Mouse (Mus musculus) fibroblast of lung, adult 2 months (primary cell): Measurements from ENCODE around the gene Cenpl.
"Not testable (repeated sequence)": the region's sequence is repeated elsewhere in the genome, so short reads cannot be mapped to it uniquely, and the experiment has no call there.

Source experiments
- DNase-seq: peaks from one replicate; pipeline ENCODE4 v3.0.0-alpha.2; 2011; ENCODE audit warnings: low read depth

The Cenpl gene

DNA sequence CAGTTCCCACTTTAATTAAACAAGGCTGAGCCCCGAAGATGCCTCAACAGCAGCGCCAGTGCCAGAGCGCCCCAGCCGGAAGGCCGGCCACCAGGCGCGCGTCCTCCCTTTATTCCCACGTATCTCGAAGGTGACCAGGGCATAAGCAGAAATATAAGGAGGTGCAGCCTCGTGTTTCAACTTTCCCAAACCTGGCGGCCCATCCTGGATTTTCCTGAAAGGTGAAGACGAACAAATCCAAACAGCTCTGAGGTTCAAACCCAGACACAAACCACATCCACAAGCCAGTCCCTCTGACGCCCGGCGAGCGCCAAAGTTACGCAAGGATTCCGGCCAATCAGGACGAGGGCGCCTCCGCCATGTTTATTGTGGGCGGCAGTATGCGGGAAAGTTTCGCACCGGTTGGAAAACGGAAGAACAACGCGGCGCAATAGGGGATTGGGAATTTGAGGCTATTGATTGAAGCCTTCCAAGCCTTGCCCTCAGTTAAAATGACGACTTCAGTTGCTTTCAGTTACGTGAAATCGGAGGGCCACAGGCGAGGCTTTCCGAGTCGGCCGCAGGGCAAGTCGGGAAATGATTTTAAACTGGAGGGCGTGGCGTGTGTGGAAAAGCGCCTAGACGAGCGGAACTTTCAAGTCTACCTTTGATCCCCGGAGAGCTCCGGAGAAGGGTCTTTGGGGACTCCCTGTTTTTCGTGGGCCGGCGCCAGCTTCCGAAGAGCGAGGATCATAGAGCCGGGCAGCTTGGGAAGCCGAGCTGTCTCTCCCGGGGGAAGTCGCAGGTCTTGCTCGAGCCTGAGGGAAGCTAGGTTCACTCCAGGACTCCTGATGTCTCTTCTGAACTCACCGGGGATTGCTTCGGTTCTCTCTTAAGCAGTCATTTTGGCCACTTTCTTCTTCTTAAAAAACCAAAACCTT, at the start of gene Cenpl, which contains the start of gene Dars2:
TSS of gene Cenpl (plus strand) at position 362 of the 920 bp plus-strand sequence.
TSS of gene Dars2 (minus strand) at position 307 of the 920 bp plus-strand sequence.
- peak; percentile 97 for DNase-seq

GRCm38 (mm10) chr1:161025410-161026210, 44.9 kb upstream of the Cenpl start:
- DNase-seq, result peak; percentile 75

- DNase-seq, result no peak
Observed at GRCm38 (mm10) chr1:161027196-161027595, 43.3 kb upstream of the Cenpl start.

- DNase-seq, result not testable (repeated sequence)
Observed at GRCm38 (mm10) chr1:161028427-161028826, 42.1 kb upstream of the Cenpl start.

DNA sequence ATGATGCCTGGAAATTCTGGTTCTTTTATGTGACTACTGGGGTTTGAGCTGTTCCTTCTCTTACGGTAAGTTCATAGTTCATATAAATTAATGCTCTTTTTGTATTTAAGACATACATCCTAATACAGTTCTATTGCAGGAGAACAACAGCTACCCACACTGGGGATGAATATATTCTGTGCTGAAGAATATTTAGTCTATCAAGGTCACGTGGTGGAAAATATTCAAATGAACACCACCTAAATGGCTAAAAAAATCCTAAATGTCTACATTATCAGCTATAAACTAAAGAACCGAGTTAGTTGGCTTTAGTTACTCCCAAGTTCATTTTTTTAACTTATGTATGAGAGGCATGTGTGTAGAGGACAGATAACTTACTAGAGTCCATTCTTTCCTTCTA, 40.5 kb upstream of the Cenpl start:
- no peak for DNase-seq

DNA sequence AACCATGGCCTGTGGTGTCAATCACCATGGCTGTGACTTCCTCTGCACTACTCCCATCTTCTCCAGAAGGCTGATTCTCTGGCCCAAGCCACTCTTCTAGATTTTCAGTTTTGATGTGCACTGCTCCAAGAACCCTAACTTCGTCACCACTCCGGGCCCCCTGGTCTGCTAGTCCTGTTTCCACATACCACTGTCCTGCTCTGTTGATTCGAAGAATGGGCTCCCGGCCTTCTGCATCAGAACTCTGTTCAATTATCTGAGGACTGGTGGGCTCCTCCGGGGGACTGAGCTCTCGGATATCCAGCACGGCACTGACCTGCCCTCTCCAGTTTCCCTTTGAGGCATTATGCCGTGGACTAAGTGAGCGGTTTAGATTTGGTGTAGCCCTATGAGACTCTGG, 38.6 kb upstream of the Cenpl start:
- DNase-seq, result no peak

DNA sequence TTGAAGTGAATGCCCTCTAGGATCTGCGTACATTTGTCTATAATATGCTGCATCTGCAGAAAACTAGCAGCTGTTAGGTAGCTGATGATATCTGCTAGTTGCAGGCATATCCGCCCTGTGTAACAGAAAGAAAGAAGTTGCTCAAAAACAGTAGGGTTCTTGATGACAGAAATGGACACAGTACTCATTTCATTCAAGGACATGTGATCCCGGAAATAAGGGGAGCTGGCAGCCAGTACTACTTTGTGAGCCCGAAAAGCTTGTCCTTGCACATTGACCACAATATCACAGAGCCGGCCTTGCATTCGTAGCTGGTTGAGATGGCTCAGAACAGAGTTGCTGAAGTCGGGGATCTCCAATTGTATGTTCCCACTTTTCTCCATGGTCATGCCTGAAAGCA, 38.2 kb upstream of the Cenpl start:
- no peak for DNase-seq

DNA sequence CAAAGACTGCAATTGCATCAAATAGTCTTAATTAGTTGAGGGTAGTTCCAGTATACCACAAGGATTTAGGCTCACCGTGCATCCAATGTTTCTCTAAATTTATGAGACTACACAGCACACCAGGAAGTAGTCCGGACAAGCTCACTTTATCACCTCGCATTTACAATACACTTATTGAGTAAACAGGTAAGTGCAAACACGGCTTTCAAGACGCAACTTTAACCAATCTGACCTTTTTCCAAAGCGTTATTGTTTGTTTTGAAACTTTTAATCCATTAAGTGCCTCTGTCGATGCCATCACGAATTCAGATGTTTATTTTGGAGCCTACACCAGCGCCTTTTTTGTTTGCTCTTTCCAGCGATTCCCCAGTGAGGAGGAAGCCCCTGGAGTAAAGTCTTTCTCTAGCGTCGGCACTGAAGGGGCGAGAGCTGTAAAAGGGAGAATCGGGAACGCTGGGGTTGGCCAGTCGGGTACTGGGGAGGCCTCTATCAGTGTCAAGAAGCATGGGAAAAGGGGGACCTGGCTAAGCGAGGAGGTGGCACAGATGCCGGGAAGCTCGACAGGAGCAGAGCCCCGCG, 36.6 kb upstream of the Cenpl start:
- no peak for DNase-seq

DNA sequence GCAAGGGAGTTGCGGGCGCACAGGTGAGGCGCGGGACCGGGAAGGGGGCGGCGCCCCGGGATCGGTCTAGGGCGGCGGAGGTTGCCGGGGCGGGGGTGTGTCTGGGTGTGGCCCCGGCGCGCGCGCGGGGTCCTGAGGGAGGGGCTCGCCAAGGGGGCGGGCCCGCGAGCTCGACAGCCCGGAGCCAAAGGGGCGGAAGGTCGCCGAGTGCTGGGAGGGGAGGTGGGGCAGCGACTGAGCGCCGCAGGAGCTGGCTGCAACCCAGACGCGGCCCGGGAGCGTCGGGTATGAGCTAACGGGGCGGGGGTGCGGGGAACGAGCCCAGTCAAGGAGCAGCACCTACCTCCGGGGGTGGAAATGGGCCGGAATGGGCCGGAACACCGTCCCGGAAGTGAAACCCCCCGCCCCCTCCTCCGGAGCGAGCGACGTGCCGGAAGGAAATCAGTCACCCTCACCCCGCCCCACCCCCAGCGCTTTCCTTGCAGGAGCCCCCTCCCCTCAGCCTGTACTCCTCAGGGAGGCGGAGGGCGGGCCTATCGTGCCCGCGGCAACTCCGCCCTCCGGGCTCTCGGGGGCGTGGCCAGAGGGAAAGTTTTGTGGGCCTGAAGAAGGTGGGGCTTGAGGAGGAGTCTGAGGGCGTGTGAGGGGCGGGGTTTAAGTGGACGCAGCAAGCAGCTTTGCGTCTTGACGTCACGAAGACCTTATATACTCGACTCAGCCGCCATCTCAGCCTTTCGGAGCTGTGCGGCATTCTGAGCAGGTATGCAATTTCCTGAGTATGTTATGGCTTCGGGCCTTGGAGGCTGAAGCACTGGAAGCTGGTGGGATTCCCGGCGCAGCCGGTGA, 35.9 kb upstream of the Cenpl start, which contains the start of gene Zbtb37:
TSS of gene Zbtb37 (minus strand) at position 415 of the 846 bp plus-strand sequence.
- DNase-seq, result peak; percentile 98

GRCm38 (mm10) chr1:161035281-161035785, 35.2 kb upstream of the Cenpl start:
- no peak for DNase-seq

DNA sequence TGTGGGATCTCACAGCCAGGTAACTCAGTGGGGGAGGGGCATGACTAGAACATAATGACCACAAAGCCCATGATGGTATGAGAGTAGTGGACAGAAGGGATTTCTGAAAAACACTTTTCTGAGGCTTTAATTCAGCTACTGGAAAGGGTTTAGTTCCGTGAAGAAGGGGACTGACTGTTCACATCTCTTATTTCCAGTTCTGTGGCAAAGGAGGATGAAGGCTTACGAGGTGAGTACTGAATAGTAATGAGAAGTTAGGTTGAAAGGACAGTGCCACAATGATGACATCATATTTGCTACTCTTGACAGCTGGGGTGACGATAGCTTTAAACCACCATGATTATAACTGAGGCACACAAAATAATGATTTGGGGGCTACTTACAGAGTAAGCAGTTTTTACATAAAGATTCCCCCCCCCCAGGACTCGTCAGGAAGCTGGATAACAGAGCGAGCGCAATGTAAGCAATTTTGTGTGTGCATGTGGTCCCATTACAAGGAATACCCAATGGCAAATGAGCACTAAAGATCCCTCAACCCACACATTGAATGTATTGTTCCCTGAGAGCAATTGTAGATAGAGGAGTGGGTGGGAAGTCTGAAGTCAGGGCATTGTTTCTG, 34.6 kb upstream of the Cenpl start:
- no peak for DNase-seq

GRCm38 (mm10) chr1:161036411-161036841, 34.1 kb upstream of the Cenpl start:
- DNase-seq, result no peak

DNA sequence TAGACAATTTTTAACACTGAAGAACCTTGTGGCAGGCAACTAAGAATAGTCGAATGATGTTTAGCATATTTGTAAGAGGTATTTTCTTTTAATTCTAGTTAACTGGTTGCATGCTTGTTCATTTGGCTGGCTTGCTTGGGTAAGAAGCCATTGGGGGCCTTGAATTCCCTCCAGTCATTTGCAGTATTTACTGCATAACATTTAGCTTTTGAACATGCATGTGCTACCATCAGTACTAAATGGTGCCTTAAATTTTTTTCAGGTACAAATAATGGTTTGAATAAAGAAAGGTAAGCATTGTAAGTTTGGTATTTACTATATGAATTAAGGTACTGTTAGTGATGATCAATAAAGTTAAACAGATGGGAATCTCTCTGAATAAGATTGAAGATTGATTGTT, 33.5 kb upstream of the Cenpl start:
- no peak for DNase-seq

- DNase-seq, result no peak
Observed at GRCm38 (mm10) chr1:161037599-161037998, 32.9 kb upstream of the Cenpl start.

GRCm38 (mm10) chr1:161038004-161038403, 32.5 kb upstream of the Cenpl start:
- DNase-seq, result no peak

- DNase-seq, result no peak
Observed at GRCm38 (mm10) chr1:161038968-161039721, 31.4 kb upstream of the Cenpl start.

DNA sequence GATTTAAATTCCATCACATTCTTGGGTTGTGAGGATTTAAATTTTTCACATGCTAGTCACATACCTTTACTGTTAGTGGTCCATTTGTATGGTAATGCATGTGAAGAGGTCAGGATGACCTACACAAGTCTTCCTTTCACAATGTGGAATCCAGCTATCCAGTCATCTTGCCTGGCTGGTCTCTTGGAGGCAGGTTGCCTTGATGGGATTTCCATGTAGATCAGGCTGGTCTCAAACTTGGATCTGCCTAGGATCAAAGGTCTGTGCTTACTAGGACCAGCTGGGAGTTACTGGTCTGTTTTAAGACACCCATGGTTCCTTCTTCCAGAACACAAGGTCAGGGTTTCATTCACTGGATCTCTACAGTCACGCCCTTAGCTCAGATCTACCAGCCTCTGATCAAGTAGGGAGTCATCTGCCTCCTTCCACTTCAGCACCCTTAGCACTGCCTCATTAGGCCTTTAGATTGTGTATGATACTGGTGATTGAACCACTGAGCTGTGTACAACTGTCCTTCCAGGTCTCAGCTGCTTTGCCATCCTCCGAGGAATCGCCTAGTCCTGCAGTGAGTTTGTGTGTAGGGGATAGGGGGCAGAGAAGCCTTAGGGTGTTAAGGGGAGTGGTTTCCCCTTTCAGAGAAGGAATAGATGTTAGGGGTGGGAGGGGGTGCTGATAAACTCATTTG, 30.6 kb upstream of the Cenpl start:
- no peak for DNase-seq

DNA sequence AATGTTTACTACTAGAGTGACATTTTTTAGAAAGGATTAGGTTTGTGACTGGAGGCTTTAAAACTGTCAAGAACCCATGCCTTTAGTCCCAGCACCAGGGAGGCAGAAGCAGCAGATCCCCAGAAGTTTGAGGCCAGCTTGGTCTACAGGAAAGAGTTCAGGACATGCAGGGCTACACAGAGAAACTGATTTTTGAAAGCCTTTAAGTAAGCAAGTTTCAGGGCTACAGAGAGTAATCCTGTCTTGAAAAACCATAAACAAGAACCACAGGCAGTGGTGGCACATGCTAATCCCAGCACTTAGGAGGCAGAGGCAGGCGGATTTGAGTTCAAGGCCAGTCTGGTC, 30.1 kb upstream of the Cenpl start:
- DNase-seq, result no peak

- no peak for DNase-seq
Observed at GRCm38 (mm10) chr1:161040855-161041254, 29.7 kb upstream of the Cenpl start.
